In genomic region chr19:21603836-21604235, GRCm38 (mm10) we compare ENCODE assay signal across 9 mouse cellular contexts. TPM values are rescaled to one million over a fixed set of nuclear protein-coding genes. Genes with fewer than 3 reads are reported as not detected.
DNase-seq lines count a peak whose midpoint lies in the region; ATAC-seq and TF ChIP-seq lines count a peak whose summit lies in the region.
"Had no signal": no experiment of that assay in that cellular context is flagged by ENCODE, and none has a peak within 500 bp of the region (broad histone marks: within the 10 kb centered on the region; RNA-seq: fewer than 3 reads in every experiment).

No protein-coding gene starts in this region.

- peak; percentile 48 for DNase-seq in lung, postnatal 0 days (ENCODE audit: low spot score)
- no peak for DNase-seq in lung, adult 2 months
- DNase-seq in brain, adult 2 months (ENCODE audit: low read depth, low spot score): peak; percentile 15
- peak; percentile 51 for DNase-seq in large intestine, adult 2 months (ENCODE audit: low read depth, low spot score)
- DNase-seq in yolk sac, embryonic 10.5 days (ENCODE audit: low spot score): peak; percentile 13
- DNase-seq in layer of hippocampus, adult 18-20 months (ENCODE audit: low spot score in 2 of 2): no peak
- DNase-seq in thymus, postnatal 14 days: no peak
- DNase-seq: cerebellum, postnatal 25 days had no signal

- H3K36me3 ChIP-seq in lung, postnatal 0 days (ENCODE audit: insufficient read depth, low read length): no peaks in the 10 kb centered on the region
- H3K36me3 ChIP-seq: neural tube, embryonic 12.5 days had no signal

- H3K4me1 ChIP-seq in lung, postnatal 0 days (ENCODE audit: insufficient read depth, low read depth, low read length): no peaks in the 10 kb centered on the region
- H3K4me1 ChIP-seq in lung, adult 2 months (ENCODE audit: control insufficient read depth, insufficient read depth, low read length): peaks cover 2% of the 10 kb centered on the region; the same call in 1 of the 2 replicates

- no peak overlapping the region for H3K4me3 ChIP-seq in lung, postnatal 0 days (ENCODE audit: low read depth, low read length)
- H3K4me3 ChIP-seq in lung, adult 2 months (replicated peaks; ENCODE audit: extremely low read depth, low read depth, low read length): no peak overlapping the region
- H3K4me3 ChIP-seq: neural tube, embryonic 12.5 days had no signal

- TF ChIP-seq CTCF in lung, postnatal 0 days (IDR thresholded peaks at IDR 0.05): no peak
- no peak for TF ChIP-seq CTCF in lung, adult 2 months (IDR thresholded peaks at IDR 0.05; ENCODE audit: insufficient read depth, low read length)

- ATAC-seq in lung, postnatal 0 days: peak; percentile 46; the same call in 1 of the 2 replicates

- WGBS in lung, postnatal 0 days: 19% methylated on average over 3 of the region's 3 CpGs
- 16% methylated on average over 3 of the region's 3 CpGs for WGBS in lung, adult 2 months
- WGBS in large intestine, adult 2 months: 20% methylated on average over 3 of the region's 3 CpGs

- no peak overlapping the region for H3K9ac ChIP-seq in lung, postnatal 0 days (replicated peaks; ENCODE audit: low read depth)
- H3K9ac ChIP-seq: neural tube, embryonic 12.5 days had no signal

- H3K9me3 ChIP-seq in lung, postnatal 0 days (ENCODE audit: low read length): no peaks in the 10 kb centered on the region
- H3K9me3 ChIP-seq: neural tube, embryonic 12.5 days had no signal

- no peaks in the 10 kb centered on the region for H3K27me3 ChIP-seq in lung, postnatal 0 days (replicated peaks; ENCODE audit: insufficient read depth, low read length)
- H3K27me3 ChIP-seq: neural tube, embryonic 12.5 days had no signal

- TF ChIP-seq EP300 in lung, postnatal 0 days (IDR thresholded peaks at IDR 0.05): no peak

- H3K27ac ChIP-seq in lung, postnatal 0 days (ENCODE audit: low read length): no peak overlapping the region; the same call in 1 of the 2 replicates
- H3K27ac ChIP-seq: neural tube, embryonic 12.5 days had no signal

- no peak overlapping the region for H3K4me2 ChIP-seq in lung, postnatal 0 days (replicated peaks; ENCODE audit: low read depth, low read length)
- H3K4me2 ChIP-seq: neural tube, embryonic 12.5 days had no signal

- TF ChIP-seq POLR2A in lung, adult 2 months (IDR thresholded peaks at IDR 0.05; ENCODE audit: borderline replicate concordance, extremely low read depth, low read depth, low read length): no peak

RNA-seq across cellular contexts. Expression of gene 1110059E24Rik, which starts 48.9 kb away (rescaled TPM):
- polyA plus RNA-seq in lung, postnatal 0 days (2015; fragmentation: Nextera tagmentation; extraction: Ambion mirVana): 44.3 and 47.4 TPM in 2 replicates
- polyA plus RNA-seq in lung, adult 2 months (2012; rRNA removed): 3.5 and 6.1 TPM in 2 replicates
- 9.5 and 10.8 TPM in 2 replicates for polyA plus RNA-seq in large intestine, adult 2 months (2012; rRNA removed)
- 10 to 100 TPM; 23.2 to 29.0 TPM for total RNA-seq in layer of hippocampus, adult 18-20 months (2021)

RNA-seq across cellular contexts. Expression of gene Abhd17b, which starts 49.1 kb away (rescaled TPM):
- polyA plus RNA-seq in lung, postnatal 0 days (2015; fragmentation: Nextera tagmentation; extraction: Ambion mirVana): 44.1 and 49.8 TPM in 2 replicates
- 11.9 and 12.6 TPM in 2 replicates for polyA plus RNA-seq in lung, adult 2 months (2012; rRNA removed)
- 10.3 and 12.6 TPM in 2 replicates for polyA plus RNA-seq in large intestine, adult 2 months (2012; rRNA removed)
- total RNA-seq in layer of hippocampus, adult 18-20 months (2021): 10 to 100 TPM; 40.8 to 44.6 TPM

Comparison
In these comparisons a context has a peak if more than half of its experiments do, and no peak if none do; other contexts are left out.
1. DNase-seq: peak in lung, postnatal 0 days (single experiment), brain, adult 2 months (single experiment), large intestine, adult 2 months (single experiment) and yolk sac, embryonic 10.5 days (single experiment); none in lung, adult 2 months (single experiment), layer of hippocampus, adult 18-20 months (0 of 2) and thymus, postnatal 14 days (single experiment).